Mouse (Mus musculus): ENCODE measurements at regions not wholly inside any gene's neighbourhood (a gene's known extent, or its start where the extent isn't known, plus 50 kb on each side); places are given as distances from the start of the nearest gene placed in this dataset.

GRCm38 (mm10) chr9:47367266-47367957, 162.6 kb upstream of the Cadm1 start:
- TF ChIP-seq CTCF (conservative IDR thresholded peaks at IDR 0.05; ENCODE audit: low read length) (no peak; the same call in 1 of the 2 replicates), POU5F1 (IDR thresholded peaks at IDR 0.05; ENCODE audit: borderline replicate concordance, low read length) (no peak), NANOG (IDR thresholded peaks at IDR 0.05; ENCODE audit: borderline replicate concordance, low read length) (no peak)

All from E14TG2a.4 (cell line).